Mouse (Mus musculus): ENCODE measurements at regions not wholly inside any gene's neighbourhood (a gene's known extent, or its start where the extent isn't known, plus 50 kb on each side); places are given as distances from the start of the nearest gene placed in this dataset.

- TF ChIP-seq POLR2A (IDR thresholded peaks at IDR 0.05; ENCODE audit: insufficient read depth, low read depth, low read length) (no peak), CTCF (IDR thresholded peaks at IDR 0.05; ENCODE audit: insufficient read depth, low read depth, low read length) (no peak)
Observed at GRCm38 (mm10) chr13:47894331-47894730, 366.7 kb upstream of the Id4 start.

Data from olfactory bulb, adult 2 months (tissue).